Mouse (Mus musculus): ENCODE measurements at regions not wholly inside any gene's neighbourhood (a gene's known extent, or its start where the extent isn't known, plus 50 kb on each side); places are given as distances from the start of the nearest gene placed in this dataset.

DNA sequence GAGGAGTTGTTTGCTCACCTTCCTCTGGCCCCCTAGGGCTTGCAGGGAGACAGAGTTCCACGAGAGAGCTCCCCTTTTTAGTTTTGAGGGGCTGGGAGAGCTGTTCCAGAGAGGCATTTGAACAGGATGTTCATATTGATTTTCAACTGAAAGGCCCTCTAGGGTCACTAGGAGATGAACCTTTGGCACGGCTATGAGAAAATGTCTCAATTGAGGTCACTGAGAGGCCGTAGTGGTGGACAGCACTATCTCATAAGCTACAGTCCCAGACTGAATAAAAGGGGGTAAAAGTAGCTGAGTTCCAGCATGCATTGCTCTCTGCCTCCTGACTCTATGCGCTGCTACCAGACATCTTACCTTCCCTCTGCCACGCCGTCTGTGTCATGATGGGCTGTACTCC lies 74.1 kb upstream of the Crhr1 start:
- Histone ChIP-seq H3K4me2 (replicated peaks; ENCODE audit: low read depth) (no peak overlapping the region), H3K27ac (replicated peaks) (no peak overlapping the region), H3K4me3 (ENCODE audit: low read depth, low read length) (no peak overlapping the region), H3K9me3 (ENCODE audit: control insufficient read depth, low read length) (no peaks in the 10 kb centered on the region), H3K9ac (ENCODE audit: low read length) (no peak overlapping the region), H3K36me3 (ENCODE audit: control insufficient read depth, insufficient read depth, low read length) (no peaks in the 10 kb centered on the region), H3K4me1 (replicated peaks; ENCODE audit: control insufficient read depth, insufficient read depth) (no peaks in the 10 kb centered on the region), H3K27me3 (ENCODE audit: control insufficient read depth, insufficient read depth, low read length) (no peaks in the 10 kb centered on the region)
- WGBS, result 71% methylated on average over 6 of the region's 6 CpGs
- TF ChIP-seq EP300 (optimal IDR thresholded peaks at IDR 0.05), result no peak
- no peak for TF ChIP-seq CTCF (IDR thresholded peaks at IDR 0.05; ENCODE audit: low read depth)
- no peak for ATAC-seq (ENCODE audit: low FRiP score, low TSS enrichment)
- no peak for DNase-seq (ENCODE audit: low spot score)

DNA sequence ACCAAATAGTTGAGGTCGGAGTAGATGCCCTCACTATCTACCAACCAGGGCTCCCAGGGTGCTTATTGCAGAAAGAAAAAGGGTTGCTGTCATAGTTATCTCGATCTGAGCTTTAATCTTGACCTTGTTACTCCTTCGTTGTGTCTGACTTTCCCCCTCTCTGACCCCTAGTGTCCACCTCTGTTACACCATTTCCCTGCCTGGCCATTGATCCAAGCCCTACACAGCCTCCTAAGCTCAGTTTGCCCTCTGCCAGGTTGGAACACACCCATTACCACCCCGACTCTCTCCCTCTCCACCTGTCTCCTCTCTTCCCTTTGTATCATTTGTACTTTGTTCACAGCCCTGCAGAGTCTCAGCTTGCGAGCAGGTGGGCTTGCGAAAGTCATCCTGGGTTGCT lies 73.6 kb upstream of the Crhr1 start:
- ATAC-seq (ENCODE audit: low FRiP score, low TSS enrichment) (no peak), DNase-seq (ENCODE audit: low spot score) (no peak)
- H3K4me2 ChIP-seq (replicated peaks; ENCODE audit: low read depth), result no peak overlapping the region
- no peak for TF ChIP-seq EP300 (optimal IDR thresholded peaks at IDR 0.05)
- TF ChIP-seq CTCF (IDR thresholded peaks at IDR 0.05; ENCODE audit: low read depth), result no peak
- H3K4me1 ChIP-seq (replicated peaks; ENCODE audit: control insufficient read depth, insufficient read depth), result no peaks in the 10 kb centered on the region
- H3K27ac ChIP-seq (replicated peaks), result no peak overlapping the region
- no peaks in the 10 kb centered on the region for H3K9me3 ChIP-seq (ENCODE audit: control insufficient read depth, low read length)
- H3K9ac ChIP-seq (ENCODE audit: low read length), result no peak overlapping the region
- H3K4me3 ChIP-seq (ENCODE audit: low read depth, low read length), result no peak overlapping the region
- WGBS, result 56% methylated on average over 6 of the region's 6 CpGs
- H3K36me3 ChIP-seq (ENCODE audit: control insufficient read depth, insufficient read depth, low read length), result no peaks in the 10 kb centered on the region
- H3K27me3 ChIP-seq (ENCODE audit: control insufficient read depth, insufficient read depth, low read length), result no peaks in the 10 kb centered on the region

DNA sequence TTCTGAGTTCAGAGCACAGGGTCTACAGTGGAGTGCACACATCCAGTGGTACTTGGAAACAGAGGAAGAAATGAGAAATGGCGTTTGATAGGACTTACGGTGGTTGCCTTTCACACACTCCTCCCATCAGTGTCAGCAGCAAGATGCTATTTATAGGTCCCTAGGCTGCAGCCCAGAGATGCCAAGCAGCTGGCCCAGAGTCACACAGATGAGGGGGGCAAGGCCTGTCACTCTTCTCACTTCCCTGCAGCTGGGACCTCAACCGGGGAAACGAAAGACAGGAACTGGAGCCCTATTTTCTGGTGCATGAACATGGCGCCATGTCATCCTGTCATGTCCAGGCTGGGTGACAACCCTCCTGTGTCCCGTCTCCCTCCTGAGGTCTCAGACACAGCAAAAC lies 71.3 kb upstream of the Crhr1 start:
- Histone ChIP-seq H3K27me3 (ENCODE audit: control insufficient read depth, insufficient read depth, low read length) (no peaks in the 10 kb centered on the region), H3K4me3 (ENCODE audit: low read depth, low read length) (no peak overlapping the region), H3K9ac (ENCODE audit: low read length) (no peak overlapping the region), H3K27ac (replicated peaks) (no peak overlapping the region), H3K4me2 (replicated peaks; ENCODE audit: low read depth) (no peak overlapping the region), H3K4me1 (replicated peaks; ENCODE audit: control insufficient read depth, insufficient read depth) (no peaks in the 10 kb centered on the region), H3K9me3 (ENCODE audit: control insufficient read depth, low read length) (no peaks in the 10 kb centered on the region), H3K36me3 (ENCODE audit: control insufficient read depth, insufficient read depth, low read length) (no peaks in the 10 kb centered on the region)
- no peak for ATAC-seq (ENCODE audit: low FRiP score, low TSS enrichment)
- DNase-seq (ENCODE audit: low spot score), result no peak
- TF ChIP-seq CTCF (IDR thresholded peaks at IDR 0.05; ENCODE audit: low read depth), result no peak
- TF ChIP-seq EP300 (optimal IDR thresholded peaks at IDR 0.05), result no peak
- WGBS, result 83% methylated on average over 6 of the region's 6 CpGs

DNA sequence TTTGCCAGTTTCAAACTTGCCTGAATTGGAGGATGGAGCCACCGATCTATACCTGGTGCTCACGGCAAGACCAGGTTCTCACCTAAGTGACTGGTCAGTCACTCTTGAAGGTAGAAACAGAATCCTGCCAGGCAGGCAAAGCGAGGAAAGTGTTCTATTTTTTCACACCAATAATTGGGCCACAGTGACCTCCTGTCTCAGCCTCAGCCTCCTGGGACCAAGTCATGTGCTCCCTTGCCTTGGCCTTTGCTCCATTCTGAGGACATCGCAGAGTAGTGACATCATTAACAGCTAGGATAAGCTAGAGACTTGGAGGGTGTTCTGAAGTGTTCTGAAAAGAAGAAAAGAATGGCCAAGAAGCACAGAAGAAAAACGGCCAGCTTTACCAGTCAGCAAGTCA lies 67.5 kb upstream of the Crhr1 start:
- no peak overlapping the region for H3K4me3 ChIP-seq (ENCODE audit: low read depth, low read length)
- no peak overlapping the region for H3K4me2 ChIP-seq (replicated peaks; ENCODE audit: low read depth)
- DNase-seq (ENCODE audit: low spot score), result no peak
- H3K36me3 ChIP-seq (ENCODE audit: control insufficient read depth, insufficient read depth, low read length), result no peaks in the 10 kb centered on the region
- no peaks in the 10 kb centered on the region for H3K4me1 ChIP-seq (replicated peaks; ENCODE audit: control insufficient read depth, insufficient read depth)
- no peak for ATAC-seq (ENCODE audit: low FRiP score, low TSS enrichment)
- no peak overlapping the region for H3K9ac ChIP-seq (ENCODE audit: low read length)
- no peak overlapping the region for H3K27ac ChIP-seq (replicated peaks)
- 80% methylated on average over 5 of the region's 5 CpGs for WGBS
- H3K27me3 ChIP-seq (ENCODE audit: control insufficient read depth, insufficient read depth, low read length), result no peaks in the 10 kb centered on the region
- TF ChIP-seq EP300 (optimal IDR thresholded peaks at IDR 0.05), result no peak
- TF ChIP-seq CTCF (IDR thresholded peaks at IDR 0.05; ENCODE audit: low read depth), result no peak
- H3K9me3 ChIP-seq (ENCODE audit: control insufficient read depth, low read length), result no peaks in the 10 kb centered on the region

DNA sequence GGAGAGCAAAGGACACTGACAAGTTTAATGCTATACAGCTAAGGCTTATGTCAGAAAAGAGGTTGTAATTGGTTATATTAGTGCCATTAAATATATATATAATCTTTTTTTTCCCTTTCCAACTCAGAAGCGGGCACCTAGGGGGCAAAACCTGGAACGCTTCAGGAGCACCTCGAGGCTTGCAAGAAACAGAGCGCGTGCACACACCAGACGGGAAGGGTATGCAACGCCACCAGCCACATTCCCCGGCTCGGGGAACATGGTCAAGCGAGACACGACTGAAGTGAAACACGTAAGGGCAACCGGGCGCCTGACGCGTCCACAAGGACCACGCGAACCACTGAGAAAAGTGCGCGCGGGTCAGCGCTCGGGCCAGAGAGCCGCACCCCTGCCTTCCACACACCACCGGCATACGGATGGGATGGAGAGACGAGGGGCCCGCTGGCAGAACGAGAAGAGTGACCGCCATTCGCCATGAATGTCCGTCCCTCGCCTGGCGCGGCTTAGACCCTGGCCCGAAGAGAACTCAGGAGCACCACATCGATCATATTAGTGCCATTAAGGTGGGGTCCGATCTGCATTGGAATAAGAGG lies 60.0 kb upstream of the Crhr1 start:
- no peak overlapping the region for H3K4me2 ChIP-seq (replicated peaks; ENCODE audit: low read depth)
- no peak for DNase-seq (ENCODE audit: low spot score)
- H3K9ac ChIP-seq (ENCODE audit: low read length), result no peak overlapping the region
- TF ChIP-seq CTCF (IDR thresholded peaks at IDR 0.05; ENCODE audit: low read depth), result no peak
- no peak for TF ChIP-seq EP300 (optimal IDR thresholded peaks at IDR 0.05)
- 89% methylated on average over 38 of the region's 38 CpGs for WGBS
- H3K27me3 ChIP-seq (ENCODE audit: control insufficient read depth, insufficient read depth, low read length), result no peaks in the 10 kb centered on the region
- no peak overlapping the region for H3K27ac ChIP-seq (replicated peaks)
- H3K9me3 ChIP-seq (ENCODE audit: control insufficient read depth, low read length), result no peaks in the 10 kb centered on the region
- no peak overlapping the region for H3K4me3 ChIP-seq (ENCODE audit: low read depth, low read length)
- H3K36me3 ChIP-seq (ENCODE audit: control insufficient read depth, insufficient read depth, low read length), result no peaks in the 10 kb centered on the region
- no peaks in the 10 kb centered on the region for H3K4me1 ChIP-seq (replicated peaks; ENCODE audit: control insufficient read depth, insufficient read depth)
- no peak for ATAC-seq (ENCODE audit: low FRiP score, low TSS enrichment)

DNA sequence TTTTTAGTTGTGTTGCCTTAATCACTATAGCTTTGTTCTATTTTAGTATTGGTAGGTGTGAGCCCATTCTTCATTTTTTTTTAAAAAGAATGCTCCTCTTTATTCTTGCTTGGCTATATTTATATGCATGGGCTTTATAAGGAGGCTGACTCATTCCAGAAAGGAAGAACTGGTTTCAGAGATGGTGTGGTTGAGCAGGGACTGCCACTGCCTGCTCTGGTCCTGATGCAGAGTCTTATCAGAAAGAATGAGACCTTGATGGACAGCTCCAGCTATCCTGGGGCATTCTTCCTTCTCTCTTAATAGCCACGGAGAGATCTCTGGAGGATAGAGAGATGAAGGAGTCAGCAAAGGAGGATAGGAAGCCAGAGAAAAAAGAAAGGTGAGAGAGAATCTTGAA lies 57.9 kb upstream of the Crhr1 start:
- H3K27me3 ChIP-seq (ENCODE audit: control insufficient read depth, insufficient read depth, low read length), result no peaks in the 10 kb centered on the region
- ATAC-seq (ENCODE audit: low FRiP score, low TSS enrichment), result no peak
- H3K36me3 ChIP-seq (ENCODE audit: control insufficient read depth, insufficient read depth, low read length), result no peaks in the 10 kb centered on the region
- DNase-seq (ENCODE audit: low spot score), result no peak
- no peaks in the 10 kb centered on the region for H3K9me3 ChIP-seq (ENCODE audit: control insufficient read depth, low read length)
- no peaks in the 10 kb centered on the region for H3K4me1 ChIP-seq (replicated peaks; ENCODE audit: control insufficient read depth, insufficient read depth)
- no peak overlapping the region for H3K9ac ChIP-seq (ENCODE audit: low read length)
- WGBS, result 59% methylated on average over 1 of the region's 1 CpGs
- H3K4me3 ChIP-seq (ENCODE audit: low read depth, low read length), result no peak overlapping the region
- no peak for TF ChIP-seq CTCF (IDR thresholded peaks at IDR 0.05; ENCODE audit: low read depth)
- TF ChIP-seq EP300 (optimal IDR thresholded peaks at IDR 0.05), result no peak
- no peak overlapping the region for H3K4me2 ChIP-seq (replicated peaks; ENCODE audit: low read depth)
- no peak overlapping the region for H3K27ac ChIP-seq (replicated peaks)

Data from stomach, postnatal 0 days (tissue).